Mouse (Mus musculus) brown adipose tissue, adult 24 weeks (tissue): ENCODE data around the gene Tfap2c. TPM values are rescaled to one million over a fixed set of nuclear protein-coding genes. Genes with fewer than 3 reads are reported as not detected.

ENCODE experiments used
- H3K27ac ChIP-seq: fragments of 200-500 bp; replicated peaks from 2 replicates; pipeline ENCODE4 v1.5.1; 2012; ENCODE audit warnings: low read depth, mild to moderate bottlenecking, low read length
- H3K4me1 ChIP-seq: fragments of 200-500 bp; 2 replicates; pipeline ENCODE4 v1.6.1; 2012; ENCODE audit warnings: low read length, mixed read lengths; ENCODE audit not compliant: control insufficient read depth, insufficient read depth, insufficient read length
- H3K4me3 ChIP-seq: fragments of 200-500 bp; 2 replicates; pipeline ENCODE4 v1.5.1; 2012; ENCODE audit warnings: low read depth, mild to moderate bottlenecking, low read length, moderate library complexity; ENCODE audit not compliant: insufficient read depth
- polyA plus RNA-seq: library from polyadenylated mRNA; stranded (reverse); fragments of >200 nt; gene quantifications from 2 replicates; pipeline ENCODE4 v1.2.4, GENCODE M21; 2012; ENCODE audit not compliant: missing spikeins, insufficient read depth, insufficient read length

Gene Tfap2c
- polyA plus RNA-seq, 1 experiment, result not detected

DNA sequence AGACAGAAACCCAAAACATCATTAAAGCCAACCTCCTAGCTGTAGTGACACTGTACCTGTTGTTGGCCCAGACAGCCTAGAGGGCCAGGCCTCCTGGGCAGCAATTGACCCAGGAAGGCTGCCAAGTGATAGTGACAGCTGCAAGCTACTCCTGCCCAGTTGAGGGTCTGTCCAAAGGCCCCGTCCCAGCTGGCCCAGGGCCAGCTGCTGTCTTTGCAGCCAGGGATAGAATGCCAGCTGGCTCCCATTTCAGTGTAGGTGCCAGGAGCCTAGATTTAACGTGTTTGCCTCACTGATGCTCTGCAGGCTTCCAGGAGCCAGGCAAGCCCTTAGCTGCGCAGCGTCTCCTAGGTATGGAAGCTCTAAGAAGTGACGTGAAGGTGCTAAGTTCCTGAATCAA, 29.8 kb downstream of the Tfap2c start:
- Histone ChIP-seq H3K4me3 (no peak overlapping the region), H3K4me1 (peaks cover 8% of the 10 kb centered on the region), H3K27ac (no peak overlapping the region)

DNA sequence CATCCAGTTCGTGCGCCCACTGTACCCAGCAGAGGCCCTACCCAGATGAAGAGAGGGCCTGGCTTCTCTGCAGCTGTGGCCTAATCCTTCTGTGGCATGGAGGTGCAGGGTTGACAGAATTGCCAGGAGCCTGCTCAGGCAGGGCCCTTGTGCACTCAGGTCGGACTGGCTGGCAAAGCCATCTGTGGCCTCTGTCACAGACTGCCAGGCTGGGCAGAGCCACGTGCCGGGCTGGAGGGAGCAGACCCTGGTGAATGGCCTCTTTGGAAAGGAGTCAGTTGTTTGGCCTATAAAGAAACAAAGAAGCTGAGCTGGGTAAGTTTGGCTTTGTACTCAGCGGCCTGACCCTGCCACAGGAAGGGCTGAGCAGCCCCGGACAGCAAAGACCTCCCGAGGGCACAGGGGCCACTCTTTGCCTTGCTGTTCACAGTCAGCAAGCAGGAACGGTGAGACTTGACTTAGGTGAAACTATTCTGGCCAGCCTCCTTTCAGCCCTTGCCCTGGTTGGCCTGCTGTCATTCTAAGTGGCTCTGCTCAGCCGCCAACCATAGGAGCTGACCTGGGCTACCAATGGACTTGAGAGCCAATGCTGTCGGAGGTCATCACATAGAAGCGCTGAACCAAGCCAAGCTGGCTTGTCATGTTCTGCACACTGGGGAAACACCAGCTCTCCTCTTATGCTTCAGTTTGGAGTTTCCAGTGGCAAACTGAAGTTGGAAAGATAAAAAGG, 31.3 kb downstream of the Tfap2c start:
- H3K4me1 ChIP-seq, result peaks cover 8% of the 10 kb centered on the region
- H3K4me3 ChIP-seq, result no peak overlapping the region
- H3K27ac ChIP-seq, result peak overlapping the region; percentile 65

DNA sequence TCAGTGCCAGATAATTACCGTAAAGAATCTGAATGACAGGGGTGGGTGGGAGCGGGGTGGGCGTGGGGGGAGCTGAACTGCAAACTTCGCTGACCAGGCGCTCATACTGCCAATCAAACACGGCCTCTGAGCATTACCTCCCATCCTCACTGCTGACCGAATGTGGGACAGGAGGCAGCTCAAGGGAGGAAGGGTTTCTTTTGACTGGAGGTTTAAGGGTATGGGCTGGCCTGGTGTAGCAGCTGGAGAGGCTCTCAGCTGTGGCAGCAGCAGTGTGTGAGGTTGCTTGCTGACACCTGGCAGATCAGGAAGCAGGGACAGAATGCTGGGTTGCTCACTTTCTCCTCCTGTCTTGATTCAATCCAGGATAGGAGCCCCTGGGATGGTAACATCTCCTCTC, 33.9 kb downstream of the Tfap2c start:
- Histone ChIP-seq H3K4me3 (no peak overlapping the region), H3K4me1 (peaks cover 8% of the 10 kb centered on the region), H3K27ac (no peak overlapping the region)

DNA sequence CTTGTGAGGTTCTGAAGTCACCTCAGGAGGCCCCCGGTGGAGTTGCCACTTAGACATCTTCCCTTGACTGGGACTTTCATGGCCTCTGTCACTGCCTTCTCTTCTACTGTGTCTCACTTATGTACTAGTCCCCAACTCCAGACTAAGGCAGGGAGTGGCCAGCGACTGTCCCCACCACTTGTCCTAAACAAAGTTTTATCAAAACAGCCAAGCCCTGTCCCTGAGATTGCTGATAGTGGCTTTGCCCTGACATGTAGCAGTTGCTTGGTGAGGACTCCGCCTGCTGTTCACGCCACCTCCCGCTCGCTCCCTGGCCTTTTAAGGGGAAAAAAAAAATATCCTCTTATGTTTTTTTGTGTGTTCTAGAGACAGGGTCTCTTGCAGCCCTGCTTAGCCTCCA, 35.9 kb downstream of the Tfap2c start:
- Histone ChIP-seq H3K4me3 (no peak overlapping the region), H3K27ac (no peak overlapping the region), H3K4me1 (peaks cover 2% of the 10 kb centered on the region)

DNA sequence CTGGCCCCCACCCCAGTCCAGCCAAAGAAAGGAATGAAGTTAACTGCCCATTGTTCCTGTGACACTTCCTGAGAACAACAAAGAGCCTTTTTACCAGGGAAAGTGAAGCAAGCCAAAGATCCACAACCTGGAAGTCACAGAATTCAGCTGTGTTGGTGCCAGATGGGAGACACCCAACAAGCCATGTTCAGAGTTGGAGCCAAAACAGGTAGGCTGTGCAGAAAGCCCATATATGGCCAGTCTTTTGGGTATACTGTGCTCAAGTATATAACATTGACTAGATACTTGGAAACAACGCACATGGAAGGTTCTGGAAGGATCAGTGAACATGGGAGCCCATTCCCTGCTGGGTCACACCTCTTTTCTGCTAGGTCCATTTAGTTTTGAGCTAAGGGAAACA, 39.7 kb downstream of the Tfap2c start:
- no peaks in the 10 kb centered on the region for H3K4me1 ChIP-seq
- H3K27ac ChIP-seq, result no peak overlapping the region
- H3K4me3 ChIP-seq, result no peak overlapping the region

DNA sequence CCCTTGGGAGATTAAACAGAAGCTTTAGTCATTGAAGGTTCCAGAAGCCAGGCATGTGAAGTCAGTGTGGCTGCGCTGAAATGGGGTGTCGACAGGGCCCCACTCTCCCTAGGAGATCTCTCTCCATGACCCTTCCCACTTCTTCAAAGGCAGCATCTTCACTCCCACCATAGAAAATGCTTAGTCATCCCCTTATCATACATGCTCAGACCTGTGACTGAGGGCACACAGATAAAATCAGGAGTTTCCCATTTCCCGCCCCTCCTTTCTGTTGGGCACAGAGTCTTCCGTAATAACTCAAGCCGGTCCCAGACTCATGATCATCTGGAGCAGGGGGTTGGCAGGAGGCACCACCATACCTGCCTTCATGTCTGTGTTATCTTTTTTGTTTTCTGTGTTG, 41.4 kb downstream of the Tfap2c start:
- no peak overlapping the region for H3K27ac ChIP-seq
- no peaks in the 10 kb centered on the region for H3K4me1 ChIP-seq
- no peak overlapping the region for H3K4me3 ChIP-seq

DNA sequence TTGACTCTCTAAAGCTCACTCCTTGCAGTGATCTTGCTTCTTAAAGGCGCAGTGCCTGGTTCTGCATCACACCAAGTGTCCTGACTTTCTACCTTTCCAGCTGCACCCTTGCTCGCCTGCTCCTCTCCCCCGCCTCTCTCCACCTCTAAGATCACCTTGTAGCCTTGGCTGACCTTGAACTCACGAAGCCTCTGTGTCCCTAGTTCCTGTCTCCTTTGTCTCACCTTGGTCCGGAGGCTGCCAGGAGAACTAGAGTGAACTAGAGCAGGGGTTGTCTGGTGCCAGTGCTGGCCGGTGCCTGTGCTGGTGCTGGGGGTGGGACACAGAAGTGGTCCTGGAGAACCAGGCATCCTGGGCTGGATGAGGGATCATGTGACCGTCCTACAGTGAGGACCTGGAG, 44.9 kb downstream of the Tfap2c start:
- Histone ChIP-seq H3K4me3 (no peak overlapping the region), H3K4me1 (peaks cover 3% of the 10 kb centered on the region; the same call in 1 of the 2 replicates), H3K27ac (no peak overlapping the region)

DNA sequence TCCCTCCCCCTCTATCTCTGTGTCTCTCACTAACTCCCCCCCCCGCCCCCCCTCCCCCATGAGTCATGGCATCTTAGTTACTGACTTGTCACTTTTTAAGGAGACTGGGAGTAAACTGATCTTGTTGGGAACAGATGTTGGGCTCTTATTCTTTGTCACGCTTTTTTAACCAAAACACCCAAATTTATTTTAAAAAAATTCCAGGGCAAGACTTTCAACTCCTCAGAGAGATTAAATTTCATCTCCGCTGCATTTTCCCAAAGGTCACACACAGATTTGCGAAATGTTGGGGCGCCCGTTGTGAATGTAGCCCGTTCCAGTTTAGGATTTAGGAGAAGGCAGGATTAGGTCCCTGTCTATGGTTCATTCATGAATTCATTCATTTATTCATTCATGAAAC, 47.7 kb downstream of the Tfap2c start:
- peaks cover 3% of the 10 kb centered on the region; the same call in 1 of the 2 replicates for H3K4me1 ChIP-seq
- H3K4me3 ChIP-seq, result no peak overlapping the region
- H3K27ac ChIP-seq, result no peak overlapping the region

DNA sequence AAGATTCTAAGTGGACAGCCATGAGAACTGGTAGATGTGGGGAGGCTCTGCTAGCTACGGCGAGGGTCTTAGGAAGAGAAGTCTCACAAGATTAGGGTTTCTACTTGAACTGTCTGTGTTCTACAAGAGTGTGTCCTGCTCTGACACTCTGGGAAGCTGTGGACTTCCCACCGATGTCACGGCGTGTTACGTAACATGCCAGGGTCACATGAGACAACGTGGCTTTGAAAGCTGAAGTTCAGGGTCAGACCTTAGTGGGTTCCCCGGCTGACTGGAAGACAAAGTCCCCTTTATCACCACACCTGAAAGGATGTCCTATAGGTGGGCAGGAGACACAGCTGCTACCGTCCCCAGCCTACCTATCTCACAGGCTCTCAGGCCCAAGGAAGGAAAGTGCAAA, 48.5 kb downstream of the Tfap2c start:
- no peak overlapping the region for H3K4me3 ChIP-seq
- no peak overlapping the region for H3K27ac ChIP-seq
- H3K4me1 ChIP-seq, result peaks cover 3% of the 10 kb centered on the region; the same call in 1 of the 2 replicates

DNA sequence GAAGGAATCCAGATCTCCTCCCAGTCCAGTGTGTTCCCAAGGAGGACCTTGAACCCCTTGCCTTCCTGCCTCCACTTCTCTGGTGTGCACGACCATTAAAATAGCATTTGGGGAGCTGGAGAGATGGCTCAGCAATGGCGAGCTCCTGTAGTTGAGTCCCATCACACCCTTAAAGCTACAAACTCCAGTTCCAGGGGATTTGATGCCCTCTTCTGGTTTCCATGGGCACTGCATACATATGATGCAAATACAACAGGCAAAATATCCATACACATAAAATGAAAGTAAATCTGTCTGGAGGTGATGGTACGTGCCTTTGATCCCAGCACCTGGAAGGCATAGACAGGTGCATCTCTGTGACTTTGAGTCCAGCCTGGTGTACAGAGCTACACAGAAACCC, 55.2 kb downstream of the Tfap2c start:
- H3K27ac ChIP-seq, result no peak overlapping the region
- no peak overlapping the region for H3K4me3 ChIP-seq

DNA sequence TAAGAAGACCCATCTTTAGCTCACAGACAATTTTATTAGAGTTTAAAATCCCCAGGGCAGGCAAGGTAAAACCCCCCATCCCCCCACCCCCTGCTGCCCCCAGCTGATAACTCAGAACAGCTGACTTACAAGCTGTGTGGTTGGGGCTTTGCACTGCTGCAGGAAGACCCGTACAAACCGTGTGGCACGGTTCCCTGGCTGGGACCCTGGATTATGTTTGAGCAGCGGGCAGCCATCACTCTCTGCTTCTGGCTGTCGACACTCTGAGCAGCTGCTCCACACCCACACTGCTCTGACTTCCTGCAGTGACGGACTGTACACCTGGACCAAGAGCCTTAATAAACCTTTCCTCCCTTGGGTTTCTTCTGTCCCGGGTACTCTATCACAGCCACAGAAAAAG, 56.2 kb downstream of the Tfap2c start:
- Histone ChIP-seq H3K27ac (no peak overlapping the region), H3K4me1 (no peaks in the 10 kb centered on the region), H3K4me3 (no peak overlapping the region)

More for the DNA sequence above, 55.2 kb downstream of the Tfap2c start:
- H3K4me1 ChIP-seq, result no peaks in the 10 kb centered on the region

DNA sequence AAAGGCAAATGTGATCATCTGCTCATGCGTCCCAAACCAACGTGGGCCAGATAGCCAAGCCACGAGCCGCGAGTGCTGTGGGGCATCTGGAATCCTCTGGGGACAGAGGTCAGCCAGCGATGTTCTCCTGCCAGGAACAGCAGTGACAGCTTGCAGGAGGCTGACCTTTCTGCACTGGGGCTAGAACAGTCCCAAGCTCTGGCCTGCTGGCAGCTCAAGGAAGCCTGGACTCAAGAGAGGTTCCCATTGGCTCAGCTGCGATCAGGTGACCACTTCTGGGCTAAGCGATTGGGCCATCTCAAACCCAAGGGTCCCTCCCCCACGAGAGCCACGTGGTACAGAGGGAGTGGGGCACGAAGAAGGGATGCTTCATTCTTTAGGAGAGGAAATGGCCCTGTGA, 58.3 kb downstream of the Tfap2c start:
- no peaks in the 10 kb centered on the region for H3K4me1 ChIP-seq
- no peak overlapping the region for H3K4me3 ChIP-seq
- no peak overlapping the region for H3K27ac ChIP-seq

Other genes starting within 250 kb of the Tfap2c start
- gene Fam210b, start 204.0 kb upstream of the Tfap2c start, polyA plus RNA-seq, result 8.7 and 14.8 TPM in 2 replicates
- gene Aurka, start 179.1 kb upstream of the Tfap2c start, polyA plus RNA-seq, result 1.3 TPM in 1 of 2 replicates, not detected in the other
- gene Cstf1, start 178.9 kb upstream of the Tfap2c start, polyA plus RNA-seq, result 12.8 and 13.6 TPM in 2 replicates
- 0.63 and 0.75 TPM in 2 replicates for gene Cass4, start 155.8 kb upstream of the Tfap2c start, polyA plus RNA-seq
- 91.4 and 101 TPM in 2 replicates for gene Rtf2, start 109.0 kb upstream of the Tfap2c start, polyA plus RNA-seq
- gene Gcnt7, start 91.0 kb upstream of the Tfap2c start, polyA plus RNA-seq, result not detected in 2 replicates
- gene Fam209, start 77.1 kb upstream of the Tfap2c start, polyA plus RNA-seq, result not detected in 2 replicates